Mouse (Mus musculus) bone marrow, adult 2 months (tissue): ENCODE measurements around the gene Slc26a6. TPM values are rescaled to one million over a fixed set of nuclear protein-coding genes. Genes with fewer than 3 reads are reported as not detected.
A peak's percentile ranks its signal among the peaks of the same experiment; 100 is the strongest.

ENCODE experiments used
- H3K27ac ChIP-seq: fragments of 200-500 bp; 2 replicates; pipeline ENCODE4 v1.5.1; 2012; ENCODE audit warnings: low read depth, mild to moderate bottlenecking, control low read depth, inconsistent platforms, low read length; ENCODE audit not compliant: control insufficient read depth, poor library complexity, insufficient read depth
- H3K4me1 ChIP-seq: fragments of 200-500 bp; 2 replicates; pipeline ENCODE4 v1.6.1; 2011; ENCODE audit warnings: low read length; ENCODE audit not compliant: control insufficient read depth, insufficient read depth
- H3K4me3 ChIP-seq: fragments of 200-500 bp; replicated peaks from 2 replicates; pipeline ENCODE3; 2011; ENCODE audit warnings: mild to moderate bottlenecking, low read depth, low read length, control low read depth; ENCODE audit not compliant: control insufficient read depth
- CTCF ChIP-seq: fragments of 200-500 bp; IDR thresholded peaks from 2 replicates; pipeline ENCODE4 v1.5.1; 2011; ENCODE audit warnings: low read length, control low read depth; ENCODE audit not compliant: control insufficient read depth, insufficient read depth
- POLR2A ChIP-seq: fragments of 200-500 bp; IDR thresholded peaks from 2 replicates; pipeline ENCODE4 v1.6.1; 2011; ENCODE audit warnings: low read depth, mild to moderate bottlenecking, control low read depth, low read length, borderline replicate concordance; ENCODE audit not compliant: control insufficient read depth
- WGBS: fragments of 180-500 bp; shearing (Covaris S2); methylation state at CpG from one replicate; pipeline ENCODE4 v1.1.7; 2018; 5-methylcytosine and 5-hydroxymethylcytosine counted together
- polyA plus RNA-seq: library from polyadenylated mRNA; stranded (reverse); fragments of >200 nt; gene quantifications from 2 replicates; pipeline ENCODE4 v1.2.4, GENCODE M21; 2011; ENCODE audit warnings: low replicate concordance; ENCODE audit not compliant: missing spikeins, insufficient read depth, insufficient read length

Slc26a6 gene
- polyA plus RNA-seq, 1 experiment: 13.3 TPM

- peak overlapping the region; percentile 64 for H3K27ac ChIP-seq
- TF ChIP-seq CTCF (peak; percentile 70), POLR2A (peak; percentile 5; the same call in 1 of the 2 replicates)
- H3K4me3 ChIP-seq: peak overlapping the region; percentile 68
- H3K4me1 ChIP-seq: peaks cover 3% of the 10 kb centered on the region
- WGBS: 2% methylated on average over 25 of the region's 25 CpGs
Observed at GRCm38 (mm10) chr9:108853635-108854240, 655 bp downstream of the Slc26a6 start.

GRCm38 (mm10) chr9:108854241-108854696, 1.2 kb downstream of the Slc26a6 start:
- WGBS: under 1% methylated on average over 28 of the region's 28 CpGs
- H3K4me3 ChIP-seq: peak overlapping the region; percentile 68
- TF ChIP-seq POLR2A (peak; percentile 94), CTCF (no peak)
- H3K27ac ChIP-seq: peak overlapping the region; percentile 64
- peaks cover 3% of the 10 kb centered on the region for H3K4me1 ChIP-seq

DNA sequence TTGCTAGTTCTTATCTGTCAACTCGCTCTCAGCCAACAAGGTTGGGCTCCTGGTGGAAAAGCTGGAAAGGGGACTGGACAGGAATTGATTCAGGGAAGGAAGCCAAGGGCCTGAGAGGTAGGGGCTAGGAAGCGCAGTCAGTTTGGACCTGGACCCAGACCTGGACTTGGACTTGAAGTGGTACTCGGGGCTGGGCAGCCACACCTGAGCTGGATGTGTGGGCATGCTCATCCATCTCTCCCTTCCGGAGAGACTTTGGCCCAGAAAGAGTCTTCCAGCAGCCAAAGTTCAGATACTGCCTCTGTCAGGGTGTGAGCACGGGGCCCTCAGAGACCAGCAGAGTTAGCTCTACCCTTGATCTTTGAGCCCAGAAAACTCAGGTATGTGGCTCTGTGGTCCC, 2.3 kb downstream of the Slc26a6 start:
- no peak for TF ChIP-seq POLR2A
- TF ChIP-seq CTCF: no peak
- WGBS: 77% methylated on average over 5 of the region's 5 CpGs
- Histone ChIP-seq H3K4me3 (no peak overlapping the region), H3K4me1 (peaks cover 3% of the 10 kb centered on the region), H3K27ac (no peak overlapping the region)

- H3K4me3 ChIP-seq: no peak overlapping the region
- H3K27ac ChIP-seq: no peak overlapping the region
- no peak for TF ChIP-seq CTCF
- no peak for TF ChIP-seq POLR2A
- WGBS: 91% methylated on average over 8 of the region's 8 CpGs
- H3K4me1 ChIP-seq: peaks cover 1% of the 10 kb centered on the region; the same call in 1 of the 2 replicates
Observed at GRCm38 (mm10) chr9:108858792-108859527, 5.9 kb downstream of the Slc26a6 start.

DNA sequence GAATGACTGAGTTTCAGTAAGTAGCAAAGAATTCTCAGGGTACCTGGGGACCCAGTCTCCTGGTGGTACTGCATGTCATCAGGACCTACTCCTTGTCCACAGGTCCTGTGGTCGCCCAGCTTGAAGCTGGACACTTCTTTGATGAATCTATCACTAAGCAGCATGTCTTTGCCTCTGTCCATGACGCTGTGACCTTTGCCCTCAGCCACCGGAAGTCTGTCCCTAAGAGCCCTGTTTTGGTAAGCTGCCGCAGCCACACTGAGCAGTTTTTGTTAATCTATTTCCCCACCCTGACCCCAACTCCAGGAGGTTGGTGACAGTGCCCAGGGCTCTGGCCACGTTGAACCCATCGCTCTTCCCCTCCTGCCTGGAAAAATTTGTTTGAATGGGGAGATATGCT, 59.2 kb downstream of the Slc26a6 start:
- Histone ChIP-seq H3K27ac (no peak overlapping the region), H3K4me3 (no peak overlapping the region), H3K4me1 (no peaks in the 10 kb centered on the region)
- 85% methylated on average over 6 of the region's 6 CpGs for WGBS
- TF ChIP-seq POLR2A (no peak), CTCF (no peak)

DNA sequence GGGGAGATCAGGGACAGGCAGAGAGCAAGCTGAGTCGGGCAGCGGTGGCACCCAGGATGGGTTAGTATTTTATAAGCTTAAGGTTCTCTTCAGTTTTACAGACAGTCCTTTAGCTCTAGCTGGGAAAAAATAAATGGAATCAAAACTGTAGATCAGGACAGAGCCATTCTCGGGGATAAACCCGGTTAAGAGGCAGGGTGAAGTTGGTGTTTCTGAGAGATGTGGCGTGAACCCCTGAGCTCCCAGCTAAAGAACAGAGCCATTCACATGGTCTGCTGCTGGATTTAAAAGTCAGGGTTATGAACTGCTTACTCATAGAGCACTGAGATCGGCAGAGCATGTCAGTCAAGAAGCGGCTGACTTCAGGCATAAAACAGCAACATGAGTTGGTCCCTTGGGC, 60.1 kb downstream of the Slc26a6 start:
- H3K4me1 ChIP-seq: no peaks in the 10 kb centered on the region
- H3K4me3 ChIP-seq: no peak overlapping the region
- no peak for TF ChIP-seq POLR2A
- TF ChIP-seq CTCF: no peak
- WGBS: 86% methylated on average over 7 of the region's 7 CpGs
- no peak overlapping the region for H3K27ac ChIP-seq

- TF ChIP-seq CTCF (no peak), POLR2A (no peak)
- Histone ChIP-seq H3K27ac (no peak overlapping the region), H3K4me3 (no peak overlapping the region), H3K4me1 (no peaks in the 10 kb centered on the region)
- 76% methylated on average over 10 of the region's 10 CpGs for WGBS
Observed at GRCm38 (mm10) chr9:108913621-108914020, 60.5 kb downstream of the Slc26a6 start.

DNA sequence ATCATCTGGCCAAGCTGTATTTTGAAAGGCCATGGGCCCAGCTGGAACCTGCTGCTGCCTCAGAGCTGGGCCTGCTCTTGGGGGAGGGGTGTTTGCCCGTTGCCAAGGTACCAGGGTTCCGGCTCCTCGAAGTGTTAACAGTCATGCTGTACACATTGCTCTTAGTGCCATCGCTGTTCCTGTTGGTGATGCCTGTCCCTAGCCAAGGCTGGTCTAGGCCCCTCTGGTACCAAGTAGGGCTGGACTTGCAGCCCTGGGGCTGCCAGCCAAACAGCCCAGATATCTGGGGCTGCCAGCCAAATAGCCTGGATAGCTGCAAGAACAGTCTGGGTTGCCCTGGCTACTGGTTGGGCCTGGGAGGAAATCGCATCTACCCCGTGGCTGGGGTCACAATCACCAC, 61.4 kb downstream of the Slc26a6 start, which contains the start of gene Tmem89:
TSS of gene Tmem89 (plus strand) at position 129 of the 400 bp plus-strand sequence.
- H3K27ac ChIP-seq: no peak within 1 kb of the TSS
- WGBS: 76% methylated on average over 6 of the region's 6 CpGs
- TF ChIP-seq POLR2A: no peak
- no peak for TF ChIP-seq CTCF
- no peak within 1 kb of the TSS for H3K4me3 ChIP-seq
- no peaks in the 10 kb centered on the region for H3K4me1 ChIP-seq

DNA sequence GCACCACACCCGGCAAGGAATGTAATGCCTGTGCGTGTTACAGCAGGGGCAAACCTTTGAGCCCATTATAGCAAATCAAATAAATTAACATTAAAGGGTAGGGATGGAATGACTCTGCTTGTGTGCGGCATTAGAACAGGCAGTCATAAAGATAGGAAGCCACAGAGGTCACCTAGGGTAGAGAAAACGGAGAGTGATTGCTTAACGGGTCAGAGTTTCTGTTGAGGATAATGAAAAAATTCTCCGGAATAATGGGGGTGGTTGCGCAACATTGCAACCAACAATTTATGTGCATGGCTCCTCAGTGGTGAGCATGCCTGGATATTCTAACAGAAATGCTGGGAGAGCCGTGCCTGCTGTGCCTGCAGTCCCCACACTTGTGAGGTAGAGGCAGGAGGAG, 72.8 kb downstream of the Slc26a6 start:
- H3K27ac ChIP-seq: no peak overlapping the region
- H3K4me3 ChIP-seq: no peak overlapping the region
- TF ChIP-seq POLR2A: no peak
- no peak for TF ChIP-seq CTCF
- WGBS: 35% methylated on average over 8 of the region's 8 CpGs
- H3K4me1 ChIP-seq: peaks cover 2% of the 10 kb centered on the region; the same call in 1 of the 2 replicates
